Mouse (Mus musculus) cerebellum, adult 11-12 months (tissue): ENCODE measurements at regions not wholly inside any gene's neighbourhood (a gene's known extent, or its start where the extent isn't known, plus 50 kb on each side); places are given as distances from the start of the nearest gene placed in this dataset.

Source experiments
- DNase-seq: peaks from one replicate; pipeline ENCODE4 v3.0.0; 2022

DNA sequence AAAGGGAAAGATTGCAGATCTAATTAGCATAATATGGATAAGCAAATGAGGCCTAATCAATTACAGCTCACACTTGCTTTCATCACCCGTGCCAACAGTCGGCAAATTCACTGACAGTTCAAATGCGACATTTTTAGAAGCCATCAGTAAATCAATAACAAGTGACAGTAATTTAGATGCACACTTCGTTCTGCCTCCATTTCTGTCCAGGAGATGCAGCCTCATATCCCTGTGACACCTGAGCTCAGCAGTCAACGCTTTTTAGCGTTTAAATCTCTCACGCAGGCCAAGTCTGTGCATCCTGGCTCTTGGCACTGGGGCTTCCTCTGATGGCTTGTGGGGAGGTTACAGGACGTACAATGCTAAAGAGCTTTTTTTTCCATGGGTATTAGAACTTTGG, 218.0 kb downstream of the Nuf2 start:
- no peak for DNase-seq

DNA sequence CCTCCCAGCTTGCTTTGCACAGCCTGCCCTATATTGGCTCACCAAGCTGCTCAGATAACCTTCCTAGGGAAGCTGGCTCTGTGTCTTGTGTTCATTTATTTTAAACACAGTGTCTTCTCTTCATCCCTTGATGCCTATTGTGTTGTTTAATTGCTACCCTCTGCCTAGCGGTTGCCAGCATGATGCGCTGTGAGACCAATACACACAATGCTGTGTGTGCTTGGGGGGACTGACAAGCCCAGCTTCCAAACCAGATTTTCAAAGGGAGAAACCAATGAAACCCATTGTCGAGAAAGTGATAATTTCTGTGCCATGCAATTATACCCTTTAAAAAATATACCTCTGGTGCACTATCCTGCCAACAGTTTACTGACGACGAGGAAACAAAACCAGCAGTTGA, 247.8 kb downstream of the Nuf2 start:
- no peak for DNase-seq

DNA sequence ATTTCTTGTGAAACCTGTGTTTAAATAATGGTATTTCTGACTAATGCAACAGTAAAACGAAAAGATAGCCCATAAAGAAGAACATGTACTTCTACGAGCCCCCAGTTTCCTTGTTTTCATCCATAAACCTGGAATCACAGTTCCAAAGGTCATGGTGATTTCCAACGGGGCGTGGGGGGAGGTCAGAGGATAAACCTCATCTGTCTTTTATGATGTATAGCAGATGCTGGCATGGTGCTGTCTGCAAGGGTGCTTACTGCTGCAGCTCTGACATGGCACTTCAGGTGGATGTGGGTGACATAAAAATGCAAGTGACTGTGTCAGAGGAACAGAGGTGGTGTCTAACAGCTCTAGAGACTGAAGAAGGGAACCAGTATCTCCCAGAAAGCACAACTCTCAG, 260.5 kb downstream of the Nuf2 start:
- DNase-seq, result no peak

DNA sequence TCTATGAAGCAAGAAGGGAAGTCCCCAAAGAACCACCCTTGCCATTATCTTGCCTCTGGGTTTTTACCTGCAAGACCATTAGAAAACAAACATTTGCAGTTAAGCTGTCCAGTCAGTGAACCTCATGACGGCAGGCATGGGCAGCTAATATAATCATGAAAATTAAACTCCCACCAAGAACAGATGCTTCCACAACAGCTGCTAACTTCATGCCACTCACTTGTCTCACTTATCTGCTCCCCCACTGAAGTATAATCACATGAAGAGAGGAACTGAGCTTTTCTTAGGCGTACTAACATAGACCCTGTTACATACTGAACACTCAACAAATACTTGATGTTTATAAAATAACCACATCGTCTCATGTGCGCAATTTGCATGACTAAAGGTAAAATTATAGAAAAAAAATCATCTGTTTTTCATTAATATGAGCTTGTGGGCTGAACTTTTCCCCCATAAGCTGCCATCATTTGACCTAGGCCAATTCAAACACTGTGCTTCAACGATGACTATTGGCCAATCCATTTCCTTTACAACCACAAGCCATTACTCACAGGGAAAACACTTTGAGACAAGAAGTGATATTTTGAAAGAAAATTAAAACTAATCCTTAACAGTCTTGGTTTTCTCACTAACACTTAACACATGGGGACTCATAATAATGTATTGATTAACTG, 267.1 kb downstream of the Nuf2 start:
- no peak for DNase-seq

DNA sequence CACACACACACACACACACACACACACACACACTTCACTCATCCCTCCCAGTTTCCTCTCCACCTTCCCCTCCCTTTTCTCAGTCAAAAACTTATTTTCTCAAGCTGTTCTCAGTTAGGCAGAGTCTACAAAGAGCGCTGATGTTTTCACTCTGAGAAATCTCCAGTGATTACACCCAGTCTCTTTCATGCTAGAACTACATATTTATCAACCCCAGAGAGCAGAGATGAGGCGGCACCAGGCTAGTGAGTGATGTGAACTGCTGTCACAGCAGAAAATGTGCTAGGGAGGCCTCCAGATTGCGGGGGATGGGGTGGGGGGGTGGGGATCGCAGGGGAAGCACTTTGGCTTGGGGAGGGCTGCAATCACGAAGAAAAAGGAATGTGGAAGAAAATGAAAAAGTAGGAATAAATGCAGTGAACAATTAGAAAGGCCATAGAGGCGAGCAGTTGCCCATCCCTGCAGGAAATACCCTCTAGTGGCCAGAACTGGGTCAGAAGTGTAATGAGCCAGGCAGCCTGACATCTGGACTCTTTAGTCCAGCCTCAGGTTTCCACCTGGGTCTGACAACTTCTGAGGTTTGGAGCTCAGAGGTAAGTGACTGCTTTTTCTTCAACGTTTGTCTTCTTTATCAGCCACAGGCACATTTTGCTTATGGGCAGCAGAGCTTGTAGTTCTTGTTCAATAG, 276.9 kb downstream of the Nuf2 start:
- no peak for DNase-seq

DNA sequence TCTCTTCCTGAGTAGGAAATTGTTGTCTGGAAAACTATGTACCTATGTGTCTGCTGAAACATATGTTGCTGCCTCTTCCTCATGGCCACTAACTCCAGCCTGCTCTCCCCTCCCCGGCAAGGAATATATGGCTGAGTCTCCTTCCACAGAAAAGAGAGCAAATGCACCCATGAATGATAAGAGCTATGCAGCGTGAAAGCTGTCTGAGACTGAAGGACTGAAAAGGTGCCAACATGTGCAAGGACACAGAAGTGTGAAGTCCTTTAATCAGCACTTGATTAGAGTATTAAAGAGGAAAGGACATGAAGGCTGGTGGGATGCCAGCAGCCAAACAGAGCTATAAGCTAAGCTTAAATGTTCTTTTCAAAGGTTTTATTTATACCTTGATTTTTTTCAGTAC, 279.1 kb downstream of the Nuf2 start:
- DNase-seq, result no peak

DNA sequence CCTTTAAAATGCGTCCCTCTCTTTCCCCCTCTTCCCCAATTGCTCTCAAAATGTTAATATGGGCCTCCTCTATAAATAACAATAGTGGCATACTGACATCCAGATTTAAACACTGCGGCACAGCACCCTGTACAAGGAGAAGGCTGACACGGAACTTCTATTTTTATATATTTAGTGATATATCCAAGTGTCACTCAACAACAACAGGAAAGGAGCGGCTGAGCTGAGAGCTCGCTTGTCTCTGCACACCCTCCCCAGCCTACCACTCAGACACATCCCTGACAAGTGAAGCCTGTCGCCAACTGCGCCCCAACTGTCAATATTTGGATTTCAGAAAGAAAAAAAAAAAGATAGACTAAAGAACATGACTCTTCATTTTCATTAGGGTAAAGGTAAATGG, 282.2 kb downstream of the Nuf2 start:
- DNase-seq, result no peak

DNA sequence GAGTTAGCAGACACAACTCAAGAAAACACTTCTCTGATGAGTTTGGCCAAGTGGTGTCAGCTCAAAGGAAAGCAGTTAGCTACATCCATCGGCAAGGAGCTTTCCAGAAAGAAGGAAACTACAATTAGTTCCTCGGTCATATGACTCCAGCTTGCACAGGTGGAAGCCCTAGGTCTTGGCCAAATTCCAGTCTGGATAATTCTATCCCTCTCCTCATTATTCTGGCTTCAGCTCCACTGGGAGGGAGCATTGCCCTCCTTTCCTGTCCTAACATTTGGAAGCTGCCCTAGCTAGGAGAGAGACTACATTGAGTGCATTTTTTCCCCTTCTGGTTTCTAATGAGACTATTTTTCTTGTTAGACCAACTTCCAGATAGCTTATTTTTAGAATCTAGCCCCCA, 290.9 kb downstream of the Nuf2 start:
- no peak for DNase-seq

DNA sequence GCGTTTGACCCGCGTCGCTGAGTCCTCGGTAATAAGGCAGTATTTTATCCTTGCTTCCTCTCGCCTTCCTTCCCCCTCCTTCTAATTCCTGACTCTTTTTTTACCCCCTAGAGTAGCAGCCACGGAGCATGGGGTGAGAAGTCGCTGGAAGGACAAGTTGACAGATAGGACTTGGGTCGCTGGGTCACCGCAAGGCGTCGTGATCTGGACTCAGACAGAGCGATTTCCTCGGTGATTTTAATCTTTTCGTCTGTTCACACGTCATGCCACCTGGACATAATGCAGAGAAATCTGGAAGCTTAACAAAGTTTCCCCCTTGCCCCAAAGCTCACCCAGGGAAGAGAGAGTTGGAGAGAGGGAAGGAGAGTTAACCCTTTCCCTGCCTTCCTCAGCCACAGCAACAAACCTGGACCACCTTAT, 292.6 kb downstream of the Nuf2 start:
- DNase-seq, result no peak

DNA sequence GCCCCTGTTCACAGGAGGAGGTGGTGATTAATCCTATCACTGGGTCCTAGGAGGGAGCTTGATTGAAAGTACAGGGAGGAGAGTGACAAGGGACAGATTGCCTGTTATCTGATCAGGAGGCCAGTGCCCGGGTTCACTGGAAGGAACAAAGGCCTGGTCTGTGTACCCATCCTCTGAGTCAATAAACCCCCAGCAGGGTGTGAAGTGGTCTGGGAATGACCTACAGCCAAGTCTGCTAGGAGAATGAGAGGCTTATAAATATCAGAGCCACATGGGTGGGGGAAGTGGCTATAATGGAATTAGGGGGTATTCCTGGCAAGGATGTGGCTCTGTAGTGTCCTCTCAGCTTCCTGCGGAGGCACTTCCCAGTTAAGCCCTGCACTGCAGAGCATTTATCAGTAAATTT, 296.0 kb downstream of the Nuf2 start:
- no peak for DNase-seq

DNA sequence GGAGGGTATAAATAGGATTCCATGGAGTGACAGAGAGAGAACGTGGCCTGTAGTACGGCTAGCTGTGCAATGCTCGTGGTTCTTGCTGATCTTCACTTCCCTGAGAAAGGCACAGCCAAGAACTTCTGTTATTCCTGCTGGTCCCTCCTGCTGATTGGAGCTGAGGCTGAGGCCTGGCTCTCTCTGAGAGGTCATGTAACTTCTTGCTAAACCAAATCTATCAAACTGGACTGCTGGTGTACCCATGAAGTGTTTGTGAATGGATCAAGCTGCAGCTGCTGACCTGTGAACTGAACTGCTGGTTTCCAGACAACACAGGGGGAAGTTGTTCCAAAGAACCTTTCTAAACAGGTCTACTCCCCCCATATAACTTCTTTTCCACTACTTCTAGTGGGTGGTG, 297.9 kb downstream of the Nuf2 start:
- no peak for DNase-seq

DNA sequence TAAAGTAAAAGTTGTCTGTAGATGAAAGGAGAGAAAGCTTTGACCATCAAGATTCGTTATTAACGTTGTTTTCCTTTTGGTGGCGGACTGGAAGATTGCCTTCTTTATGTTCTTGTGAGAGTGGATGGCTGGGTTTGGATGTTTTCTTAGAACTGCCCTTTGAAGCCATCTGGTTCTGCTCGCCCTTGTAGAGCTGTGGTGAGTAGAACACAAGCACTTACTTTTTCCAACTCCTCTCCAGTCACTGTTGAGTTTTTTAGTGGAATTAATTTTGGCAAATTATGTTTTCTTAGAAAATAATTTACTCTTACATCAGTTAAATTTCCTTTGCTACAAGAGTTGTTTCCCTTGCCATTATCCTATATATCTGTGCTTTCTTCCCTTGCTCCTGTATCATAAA, 301.2 kb downstream of the Nuf2 start:
- no peak for DNase-seq

DNA sequence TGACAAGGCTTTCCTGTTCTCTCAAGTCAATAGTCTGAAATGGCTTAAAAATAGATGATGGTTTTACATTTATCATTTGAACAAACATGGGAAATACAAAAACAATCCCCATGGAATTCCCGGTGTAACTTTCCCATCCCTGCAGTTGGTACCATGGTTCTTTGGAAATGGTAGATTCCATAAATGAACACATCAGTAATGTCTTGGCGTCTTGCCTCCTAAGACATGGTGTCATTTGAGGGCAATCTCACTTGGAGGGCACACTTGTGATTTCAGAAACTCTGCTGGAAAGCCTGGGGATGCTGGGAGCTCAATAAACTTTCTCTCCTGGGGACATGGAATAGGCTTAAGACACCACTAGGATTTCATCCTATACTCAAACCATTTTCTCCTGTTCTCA, 306.8 kb downstream of the Nuf2 start:
- no peak for DNase-seq

DNA sequence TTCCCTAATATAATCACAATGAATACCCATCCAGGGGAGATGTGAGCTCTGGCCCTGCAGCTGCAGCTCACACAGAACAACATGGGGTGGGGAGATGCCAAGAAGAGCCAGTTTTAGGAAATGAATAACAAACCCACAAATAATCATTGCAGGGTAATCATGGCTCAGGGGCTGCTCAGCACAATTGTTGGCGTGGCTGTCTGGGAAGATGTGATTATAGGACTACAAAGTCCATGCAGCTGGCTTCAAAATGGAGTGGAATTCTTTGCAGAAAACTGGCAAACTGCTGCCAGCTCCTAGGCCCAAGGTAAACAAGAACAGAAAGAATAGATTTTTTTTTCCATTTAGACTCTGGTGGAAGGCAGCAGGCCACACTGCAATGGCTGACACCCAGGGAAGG, 343.6 kb downstream of the Nuf2 start:
- no peak for DNase-seq

DNA sequence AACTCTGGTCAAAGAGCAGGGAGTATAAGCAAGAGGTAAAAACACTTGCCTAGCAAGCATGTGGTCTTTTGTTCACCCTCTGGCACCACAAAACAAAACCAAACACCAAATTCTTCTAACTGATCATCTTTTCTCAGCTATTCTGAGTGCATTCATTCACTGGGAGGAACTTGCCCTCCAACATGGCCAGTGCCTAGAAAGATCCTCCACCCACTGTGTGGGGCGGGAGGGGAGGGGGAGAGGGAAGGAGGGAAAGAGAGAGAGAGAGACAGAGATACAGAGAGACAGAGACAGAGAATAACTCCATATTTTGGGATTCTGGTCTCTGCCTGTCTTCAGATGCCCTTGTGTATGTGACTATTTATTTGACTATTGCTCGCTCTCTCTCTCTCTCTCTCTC, 360.9 kb downstream of the Nuf2 start:
- DNase-seq, result no peak

DNA sequence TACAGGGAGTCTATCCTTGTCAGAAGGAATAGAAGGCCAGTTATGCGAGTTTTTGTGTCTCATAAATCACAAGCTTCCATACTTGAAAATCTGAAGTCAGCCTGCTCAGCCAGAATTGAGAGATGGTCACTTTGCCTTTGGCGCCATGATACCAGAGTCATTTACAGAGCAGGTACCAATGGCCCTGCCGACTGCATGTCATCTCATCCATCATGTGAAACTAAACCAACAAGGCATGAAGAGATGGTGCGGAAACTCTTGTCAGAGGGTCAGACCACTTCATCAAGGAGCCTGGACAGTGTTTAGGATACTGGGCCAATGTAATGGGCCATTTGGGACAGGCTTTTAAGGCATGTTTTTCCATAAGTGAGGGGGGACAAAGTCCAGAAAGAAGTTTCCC, 363.2 kb downstream of the Nuf2 start:
- no peak for DNase-seq

DNA sequence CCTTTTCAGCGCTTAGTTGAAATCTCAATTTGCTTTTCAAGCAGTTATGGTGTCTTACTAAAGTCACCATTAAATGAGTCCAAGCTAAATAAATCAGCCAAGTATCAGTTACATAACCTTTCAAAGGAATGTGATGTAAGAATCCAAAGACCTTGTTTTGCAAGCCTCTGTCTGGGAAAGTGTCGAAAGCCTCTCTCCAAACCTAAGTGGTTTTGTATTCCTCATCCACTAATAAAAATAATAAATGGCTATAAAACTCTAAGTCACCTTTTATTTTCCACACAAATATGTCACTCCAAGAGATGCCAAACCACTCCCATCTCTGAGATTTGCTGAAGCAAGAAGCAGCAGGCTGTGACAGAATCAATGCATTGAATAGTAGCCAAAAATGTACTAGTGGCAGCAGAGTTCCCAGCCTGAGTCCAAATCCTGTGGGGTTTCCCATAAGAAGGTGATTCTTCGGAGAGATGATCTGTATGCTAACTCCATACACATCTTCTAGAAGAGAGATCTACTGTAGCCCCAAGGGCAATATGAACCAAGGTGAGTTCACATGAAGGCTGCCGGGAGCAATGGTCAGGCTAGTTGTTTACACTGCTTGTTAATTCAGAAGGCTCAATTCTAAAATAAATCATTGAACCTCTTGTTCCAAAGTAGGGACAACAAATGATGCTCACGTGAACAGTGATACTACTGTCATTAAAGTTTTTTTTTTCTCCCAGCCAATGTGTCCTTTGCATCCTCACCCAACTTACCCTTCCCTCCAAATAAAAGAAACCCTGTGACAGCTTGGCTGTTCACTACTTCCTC, 365.0 kb downstream of the Nuf2 start:
- no peak for DNase-seq

DNA sequence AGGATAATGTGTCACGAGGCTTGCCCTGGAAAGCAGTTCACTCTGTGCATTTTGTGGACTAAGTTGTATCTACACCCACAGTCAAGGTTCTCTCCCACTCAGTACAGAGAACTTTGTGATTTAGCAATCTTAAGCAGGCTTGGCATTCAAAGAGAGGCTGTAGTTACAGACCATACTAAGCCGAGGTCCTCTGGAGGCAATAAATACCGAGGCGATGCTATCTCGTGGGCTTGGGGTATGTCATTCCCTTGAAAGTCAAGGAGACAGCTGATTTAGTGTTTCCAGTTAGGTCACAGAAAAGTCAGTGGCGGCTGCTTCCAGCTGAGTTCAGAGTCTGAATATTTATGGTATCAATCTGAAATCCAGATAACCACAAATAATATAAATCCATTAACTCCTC, 370.4 kb downstream of the Nuf2 start:
- DNase-seq, result no peak

DNA sequence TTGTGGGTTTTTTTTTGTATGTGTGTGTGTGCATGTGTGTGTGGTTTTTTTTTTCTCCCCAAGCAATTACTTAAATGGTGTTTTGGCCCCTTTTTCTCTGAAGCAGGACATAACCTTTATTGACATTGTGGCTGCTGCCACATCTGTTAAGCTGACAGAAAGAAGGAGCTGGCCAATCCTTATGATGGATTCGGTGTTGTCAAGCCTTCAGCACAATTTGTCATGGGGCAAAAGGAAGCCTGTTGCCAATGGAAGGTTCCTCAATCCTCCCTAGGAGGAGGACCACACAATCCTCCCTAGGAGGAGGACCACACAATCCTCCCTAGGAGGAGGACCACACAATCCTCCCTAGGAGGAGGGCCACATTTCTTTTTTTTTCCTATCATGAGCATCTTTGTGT, 371.0 kb downstream of the Nuf2 start:
- DNase-seq, result no peak

DNA sequence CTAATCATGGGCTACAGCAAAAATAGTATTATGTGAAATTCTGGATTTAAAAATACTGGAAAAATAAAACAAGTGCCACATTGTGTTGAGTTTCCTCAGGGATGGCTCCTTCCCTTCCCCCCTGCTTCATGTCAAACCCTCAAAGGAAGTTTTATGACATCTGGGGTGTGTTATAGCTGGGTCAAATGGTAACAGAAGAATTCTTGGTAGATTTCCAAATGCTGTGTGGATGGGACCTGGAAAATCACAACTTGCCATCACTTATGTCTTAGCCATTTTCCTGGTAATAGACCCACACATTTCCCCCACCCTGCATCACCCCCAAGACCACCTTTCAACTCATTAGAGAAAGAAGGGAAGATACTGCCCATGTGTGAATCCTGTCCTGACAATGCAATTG, 371.5 kb downstream of the Nuf2 start:
- DNase-seq, result no peak

DNA sequence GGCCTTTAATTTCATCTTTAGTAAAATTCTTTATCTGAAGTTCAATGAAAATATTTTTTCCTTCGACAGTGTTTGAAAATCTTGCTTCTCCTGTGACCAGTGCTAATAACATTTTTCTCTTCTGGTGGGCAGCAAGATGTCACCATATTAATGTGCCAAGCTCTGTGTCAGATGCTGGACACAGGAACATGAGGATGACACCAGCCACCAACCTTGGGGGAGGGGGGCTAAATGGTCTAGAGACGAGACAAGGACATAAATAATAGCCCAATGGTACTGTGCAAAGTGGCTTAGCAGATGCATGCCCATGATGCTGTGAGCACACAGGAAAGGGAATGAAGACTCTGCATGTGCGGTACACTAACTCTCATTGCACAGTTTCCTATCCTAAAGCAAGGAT, 373.8 kb downstream of the Nuf2 start:
- no peak for DNase-seq

DNA sequence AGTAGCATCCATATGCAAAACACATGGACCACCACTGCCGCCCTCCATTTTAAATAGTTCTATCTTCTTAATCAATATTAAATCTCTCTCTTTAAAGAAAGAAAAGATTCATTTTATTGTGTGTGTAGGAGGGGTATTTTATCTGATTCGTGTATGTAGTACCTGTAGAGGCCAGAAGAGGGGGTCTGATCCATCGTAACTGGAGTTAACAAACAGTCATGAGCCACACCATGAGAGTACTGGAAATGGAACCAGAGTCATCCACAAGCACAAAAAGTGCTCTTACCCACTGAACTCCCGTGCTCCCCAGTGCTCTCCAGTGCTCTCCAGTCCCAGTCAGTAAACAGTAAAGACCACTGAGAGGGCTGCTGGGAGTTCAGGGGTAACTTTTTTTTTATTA, 374.4 kb downstream of the Nuf2 start:
- no peak for DNase-seq

DNA sequence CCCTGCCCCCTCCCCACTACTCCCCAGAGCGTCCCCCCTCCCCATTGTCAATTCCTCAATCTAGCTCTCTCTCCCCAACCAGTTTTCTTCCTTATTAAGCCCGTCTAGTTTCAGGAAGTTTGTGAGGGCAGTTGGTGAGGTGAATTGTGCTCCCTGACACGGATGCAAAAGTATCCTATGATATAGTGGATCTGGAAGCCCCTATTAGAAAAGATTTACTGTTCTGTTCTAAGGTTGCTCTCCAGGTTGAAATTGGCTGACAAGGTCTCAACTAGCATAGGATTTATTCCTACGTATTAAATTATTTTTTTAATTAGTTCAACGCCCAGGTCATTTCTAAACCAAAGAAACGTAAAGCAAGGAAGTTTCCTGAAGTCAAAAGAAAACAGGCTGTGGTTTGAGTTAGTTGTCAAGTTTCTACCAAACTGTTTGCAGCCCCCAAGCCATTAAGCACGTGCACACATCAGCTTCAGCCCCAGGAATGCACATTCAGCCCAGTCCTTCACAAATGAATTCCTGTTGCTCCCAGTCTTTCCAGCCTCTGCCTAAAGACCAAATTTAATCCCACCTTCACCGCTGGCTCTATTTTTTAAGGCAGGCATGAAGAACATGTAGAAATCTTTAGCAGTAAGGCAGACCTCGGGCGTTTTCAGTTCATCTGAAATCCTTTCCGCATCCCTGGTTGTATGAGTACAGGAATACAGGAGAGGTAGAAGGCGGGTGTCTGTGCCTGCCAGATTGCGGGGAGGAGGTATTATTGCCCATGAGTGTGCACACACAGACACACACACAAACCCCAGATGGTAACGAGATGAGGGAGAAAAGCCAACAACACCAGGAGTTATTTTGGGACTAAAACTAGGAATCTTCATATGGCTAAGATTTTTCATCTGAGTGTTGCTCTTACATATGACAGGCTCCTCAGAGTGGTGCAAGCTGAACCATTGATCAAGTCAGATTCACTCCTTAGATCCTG, 375.5 kb downstream of the Nuf2 start:
- no peak for DNase-seq
